Mouse (Mus musculus) ES-Bruce4 (cell line): ENCODE measurements around the gene Gm49318.

Experiments
- CTCF ChIP-seq: IDR thresholded peaks from one replicate; pipeline ENCODE4 v1.8.1; 2011; ENCODE audit warnings: low read depth, low read length
- POLR2A ChIP-seq: IDR thresholded peaks from one replicate; pipeline ENCODE4 v1.8.1; 2011; ENCODE audit warnings: low read length; ENCODE audit not compliant: insufficient read depth

GRCm38 (mm10) chr9:22119543-22119942, 48.5 kb upstream of the Gm49318 start:
- TF ChIP-seq POLR2A (no peak), CTCF (no peak)
